Mouse (Mus musculus): Measurements from ENCODE around the gene Suds3.

Gene Suds3

DNA sequence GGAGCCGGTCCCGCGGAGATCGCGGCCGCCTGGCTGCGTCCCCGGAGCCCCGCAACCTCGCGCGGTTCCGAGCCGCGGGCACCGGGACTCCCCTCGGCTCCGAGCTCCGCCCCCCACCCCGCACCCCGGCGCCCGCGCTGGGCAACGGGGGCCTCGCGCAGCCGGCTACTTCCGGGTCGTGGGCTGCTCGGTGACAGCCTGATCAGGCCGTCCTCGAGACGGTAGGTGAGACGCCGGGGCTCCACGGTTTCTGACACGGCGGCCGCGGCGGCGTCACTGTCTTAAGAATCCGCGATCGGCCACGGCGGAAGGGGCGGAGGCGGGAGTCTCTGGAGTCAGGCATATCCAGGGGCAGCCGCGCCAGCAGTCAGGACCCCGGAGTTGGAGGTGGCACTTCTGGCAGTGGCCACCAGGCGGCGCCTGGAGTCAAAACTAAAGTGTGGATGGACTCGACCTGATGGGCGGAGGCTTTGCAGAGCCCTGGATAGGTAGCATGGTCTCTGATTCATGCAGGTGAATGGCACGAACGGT lies at the start of gene Suds3:
Suds3 (minus strand) TSS at position 278 of the 531 bp plus-strand sequence.
- in situ Hi-C loops (cut with MboI; ENCODE audit: low sequenced_read_pairs) = no loop called here

- in situ Hi-C loops (cut with MboI; ENCODE audit: low sequenced_read_pairs) = no loop called here
Observed at GRCm38 (mm10) chr5:117164923-117165322, 49.0 kb upstream of the Suds3 start.

GRCm38 (mm10) chr5:117164516-117164915 lies 48.6 kb upstream of the Suds3 start:
- in situ Hi-C loops (cut with MboI; ENCODE audit: low sequenced_read_pairs) = no loop called here

DNA sequence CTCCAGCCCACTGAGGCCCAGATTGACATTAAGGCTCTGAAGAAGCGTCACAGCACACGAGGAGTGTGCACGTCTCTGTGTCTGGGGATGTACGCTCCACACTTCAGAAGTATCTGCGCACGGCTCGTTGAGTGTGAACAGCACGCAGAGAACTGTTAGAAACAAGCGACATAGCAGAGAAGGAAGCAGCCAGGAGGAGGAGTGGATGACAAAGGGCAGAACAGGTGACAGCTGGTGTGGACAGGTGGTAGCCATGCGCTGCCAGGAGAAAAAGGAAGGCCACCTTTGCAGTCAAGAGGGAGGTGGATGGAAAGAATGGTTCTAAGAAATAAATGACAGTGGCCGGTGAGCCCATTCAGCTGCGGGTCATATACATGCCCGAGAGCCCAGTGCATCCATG lies 47.9 kb upstream of the Suds3 start:
- in situ Hi-C loops (cut with MboI; ENCODE audit: low sequenced_read_pairs) = no loop called here

DNA sequence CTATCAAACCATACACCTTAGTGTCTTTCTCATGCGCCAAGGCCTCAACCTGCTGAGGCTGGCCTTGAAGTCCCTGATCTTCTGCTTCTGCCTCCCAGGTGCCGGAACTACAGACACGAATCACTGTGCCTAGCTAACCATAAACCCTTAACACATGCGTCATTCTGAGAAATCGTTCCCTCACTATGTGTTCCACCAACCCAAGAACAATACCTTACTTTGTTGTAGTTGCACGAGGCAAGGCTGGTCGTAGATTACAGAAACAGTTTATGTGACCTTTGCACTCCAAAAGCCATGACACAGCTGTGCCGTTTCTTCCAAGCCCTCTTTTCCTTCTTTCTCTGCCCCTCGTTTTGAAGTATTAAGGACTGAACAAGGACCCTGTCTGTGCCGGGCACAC lies 44.6 kb upstream of the Suds3 start:
- in situ Hi-C loops (cut with MboI; ENCODE audit: low sequenced_read_pairs) = no loop called here

GRCm38 (mm10) chr5:117159805-117160291 lies 43.9 kb upstream of the Suds3 start:
- in situ Hi-C loops (cut with MboI; ENCODE audit: low sequenced_read_pairs) = no loop called here

DNA sequence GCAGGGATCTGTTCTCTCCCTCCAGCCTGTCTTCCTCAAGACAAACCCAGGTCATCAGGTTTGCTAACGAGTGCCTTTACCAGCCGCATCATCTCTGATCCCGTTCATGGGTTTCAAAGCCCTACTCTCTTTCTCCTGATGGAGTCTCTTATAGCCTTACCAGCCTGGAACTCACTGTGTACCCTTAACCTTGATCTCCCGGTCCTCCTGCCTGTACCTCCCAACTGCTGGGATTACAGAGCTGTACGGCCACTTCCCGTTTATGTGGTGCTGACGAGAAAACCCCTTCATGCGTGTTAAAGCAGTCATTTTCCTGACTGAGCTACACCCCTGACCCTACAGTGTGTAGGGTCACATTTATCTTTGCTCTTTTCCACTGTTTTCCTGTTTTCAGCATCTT lies 43.4 kb upstream of the Suds3 start:
- in situ Hi-C loops (cut with MboI; ENCODE audit: low sequenced_read_pairs) = no loop called here

DNA sequence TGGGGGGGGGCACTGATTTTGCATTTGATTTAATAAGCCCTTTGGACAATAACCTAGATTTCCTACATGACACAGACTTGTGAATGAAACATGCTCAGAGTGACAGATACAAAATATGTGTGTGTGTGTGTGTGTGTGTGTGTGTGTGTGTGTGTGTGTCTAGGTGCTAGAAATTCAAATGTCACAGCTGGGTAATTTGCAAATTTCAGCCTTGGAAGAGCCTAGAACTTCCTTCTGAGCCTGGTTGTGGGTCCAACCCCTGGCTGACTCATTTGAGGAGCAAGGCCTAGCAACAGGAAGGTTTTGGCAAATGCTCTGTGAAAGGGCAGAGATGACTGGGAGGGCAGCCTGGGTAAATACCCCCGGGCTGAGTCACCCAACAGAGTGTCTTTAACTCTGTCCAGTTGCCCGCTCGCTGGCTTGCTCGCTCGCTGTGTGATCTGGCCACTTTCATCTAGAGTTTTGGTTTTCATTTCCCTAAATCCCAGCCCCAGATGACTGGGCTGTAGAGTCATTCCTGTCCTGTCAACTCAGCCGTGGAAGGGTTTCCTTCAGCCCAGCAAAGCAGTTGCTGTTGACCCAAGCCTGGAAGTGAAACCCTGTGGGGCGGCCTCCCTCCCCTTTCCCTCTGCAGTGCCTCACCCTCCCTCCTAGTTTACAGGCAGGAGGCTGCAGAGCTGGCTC lies 42.6 kb upstream of the Suds3 start:
- in situ Hi-C loops (cut with MboI; ENCODE audit: low sequenced_read_pairs) = no loop called here

GRCm38 (mm10) chr5:117153527-117154091 lies 37.7 kb upstream of the Suds3 start:
- in situ Hi-C loops (cut with MboI; ENCODE audit: low sequenced_read_pairs) = no loop called here

DNA sequence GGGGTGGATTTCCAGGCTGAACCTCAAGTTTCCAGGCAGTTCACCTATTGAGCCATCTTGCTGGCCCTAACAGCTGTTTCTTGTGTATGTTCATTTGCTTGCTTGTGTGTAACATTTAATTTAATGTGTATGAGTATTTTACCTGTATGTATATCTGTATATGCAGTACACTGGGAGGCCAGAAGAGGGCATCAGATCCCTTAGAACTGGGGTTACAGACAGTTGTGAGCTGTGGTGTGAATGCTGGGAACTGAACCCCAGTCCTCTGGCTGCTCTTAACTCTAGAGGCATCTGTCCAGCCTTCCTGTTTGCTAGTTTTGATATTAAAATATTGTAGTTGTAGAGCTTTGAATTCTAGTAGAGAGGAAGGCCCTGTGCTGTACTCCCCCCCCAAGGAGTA lies 37.0 kb upstream of the Suds3 start:
- in situ Hi-C loops (cut with MboI; ENCODE audit: low sequenced_read_pairs) = no loop called here

DNA sequence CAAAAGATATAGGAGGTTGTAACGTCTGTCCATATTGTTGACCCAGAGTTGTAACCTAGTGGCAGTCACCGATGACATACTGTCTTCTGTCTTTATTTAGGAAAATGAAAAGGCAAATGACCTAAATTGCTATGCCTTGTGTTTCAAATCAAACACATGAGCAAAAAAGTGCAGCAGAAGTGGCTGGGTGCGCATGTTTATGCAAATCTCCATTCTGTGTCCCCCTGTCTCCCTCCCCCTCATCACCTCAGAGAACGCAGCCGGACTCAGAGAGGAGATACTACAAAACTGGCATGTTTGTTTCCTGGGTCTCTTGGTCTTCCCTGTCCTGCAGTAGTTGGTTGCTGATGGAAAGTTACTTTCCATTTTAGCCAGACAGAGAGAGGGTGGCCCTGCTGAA lies 34.2 kb upstream of the Suds3 start:
- in situ Hi-C loops (cut with MboI; ENCODE audit: low sequenced_read_pairs) = no loop called here

DNA sequence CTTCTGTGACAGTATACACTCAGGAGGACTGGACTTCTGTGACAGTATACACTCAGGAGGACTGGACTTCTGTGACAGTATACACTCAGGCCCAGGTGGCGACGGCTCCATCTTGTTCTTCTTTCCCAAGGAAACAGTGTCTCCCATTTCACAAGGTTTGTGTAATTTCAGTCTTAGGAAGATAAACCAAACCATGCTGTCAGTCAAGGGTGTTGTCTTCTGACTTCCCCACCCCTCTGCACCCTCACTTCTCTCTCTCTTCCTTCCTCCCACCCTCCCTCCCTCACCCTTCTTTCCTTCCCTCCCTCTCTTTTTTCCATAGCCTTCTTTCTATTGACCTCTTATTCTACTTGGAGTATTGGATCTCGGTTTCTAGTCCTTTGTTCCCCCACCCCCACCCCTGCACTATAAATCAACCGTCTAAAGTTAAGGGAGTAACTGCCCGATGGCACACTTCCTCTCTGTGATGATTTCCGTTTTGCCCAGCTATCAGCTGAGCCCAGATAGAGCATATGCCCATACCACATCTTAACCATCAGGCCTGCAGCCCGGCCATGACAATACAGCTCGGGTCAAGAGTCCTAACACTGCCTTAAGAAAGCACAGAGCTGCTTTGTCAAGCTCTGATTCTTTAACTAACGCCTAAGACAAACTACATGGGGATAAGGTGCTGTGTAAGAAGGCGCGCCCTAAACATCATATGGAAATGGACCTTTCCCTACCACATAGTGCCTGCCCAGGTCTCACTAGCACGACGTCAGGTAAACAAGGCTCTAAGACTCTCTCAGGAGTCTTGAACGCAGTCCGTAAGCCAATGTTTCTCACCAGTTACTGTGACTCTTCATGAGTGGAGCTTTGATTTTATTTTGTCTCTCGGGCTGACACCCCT lies 33.4 kb upstream of the Suds3 start:
- in situ Hi-C loops (cut with MboI; ENCODE audit: low sequenced_read_pairs) = no loop called here

GRCm38 (mm10) chr5:117147187-117148095 lies 31.5 kb upstream of the Suds3 start:
- in situ Hi-C loops (cut with MboI; ENCODE audit: low sequenced_read_pairs) = no loop called here

- in situ Hi-C loops (cut with MboI; ENCODE audit: low sequenced_read_pairs) = no loop called here
Observed at GRCm38 (mm10) chr5:117146165-117146564, 30.3 kb upstream of the Suds3 start.

DNA sequence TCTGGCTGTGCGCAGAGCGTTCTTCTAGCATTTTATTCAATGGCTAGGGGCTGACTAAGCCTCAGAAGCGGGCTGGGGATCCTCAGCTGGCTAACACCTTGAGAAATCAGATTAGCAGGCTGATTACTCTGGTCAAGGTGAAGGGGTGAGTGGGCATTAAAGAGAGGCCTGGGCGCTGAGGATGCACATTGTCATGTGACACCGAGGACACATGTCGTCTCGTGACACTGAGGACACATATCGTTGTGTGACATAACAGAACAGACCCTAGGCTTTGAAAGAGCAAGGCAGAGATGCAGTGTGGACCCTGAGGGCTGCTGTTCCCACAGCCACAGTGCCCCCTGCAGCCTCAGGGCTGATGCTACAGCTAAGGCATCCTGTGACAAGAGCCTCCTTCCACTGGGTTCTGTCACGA lies 27.8 kb upstream of the Suds3 start:
- in situ Hi-C loops (cut with MboI; ENCODE audit: low sequenced_read_pairs) = no loop called here

- in situ Hi-C loops (cut with MboI; ENCODE audit: low sequenced_read_pairs) = no loop called here
Observed at GRCm38 (mm10) chr5:117140374-117140773, 24.5 kb upstream of the Suds3 start.

GRCm38 (mm10) chr5:117139822-117140221 lies 23.9 kb upstream of the Suds3 start:
- in situ Hi-C loops (cut with MboI; ENCODE audit: low sequenced_read_pairs) = no loop called here

- in situ Hi-C loops (cut with MboI; ENCODE audit: low sequenced_read_pairs) = no loop called here
Observed at GRCm38 (mm10) chr5:117138295-117138988, 22.5 kb upstream of the Suds3 start.

DNA sequence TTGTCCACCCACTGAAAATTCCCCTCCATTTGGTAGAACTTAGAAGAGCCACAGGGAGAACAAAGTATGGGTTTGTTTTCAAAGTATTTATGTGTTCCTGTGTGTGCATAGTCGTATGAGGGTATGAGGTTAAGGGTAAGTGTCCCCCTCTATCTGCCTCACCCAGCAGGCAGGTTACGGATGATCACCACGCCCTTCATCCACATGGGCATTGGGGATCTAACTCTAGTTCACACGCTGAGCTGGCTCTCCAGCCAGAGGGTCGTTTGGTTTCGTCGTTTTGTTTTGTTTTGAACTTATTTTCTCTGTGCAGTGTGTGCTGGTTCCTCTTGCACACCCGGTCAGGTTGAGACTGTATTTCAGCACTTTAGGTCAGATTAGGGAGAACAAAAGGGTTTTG lies 21.7 kb upstream of the Suds3 start:
- in situ Hi-C loops (cut with MboI; ENCODE audit: low sequenced_read_pairs) = no loop called here

DNA sequence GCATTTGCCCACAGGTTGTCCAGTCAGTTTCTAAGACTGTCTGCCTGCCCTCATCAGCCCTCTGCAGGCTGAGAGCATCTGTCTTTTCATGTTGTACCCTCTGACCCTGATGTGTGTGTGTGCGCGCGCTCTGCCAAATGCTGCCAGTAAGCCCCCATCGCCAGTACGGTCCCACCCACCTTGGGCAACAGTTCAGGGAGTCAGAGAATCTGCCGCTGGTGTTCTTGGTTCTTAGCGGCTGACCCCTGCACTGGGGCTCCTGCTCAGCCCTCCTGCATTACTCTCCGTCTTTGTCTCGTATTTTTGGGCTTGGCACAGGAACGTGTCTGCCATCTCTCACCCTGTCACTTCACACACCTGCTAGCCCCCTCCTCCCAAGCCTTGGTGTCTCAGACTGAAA lies 21.1 kb upstream of the Suds3 start:
- in situ Hi-C loops (cut with MboI; ENCODE audit: low sequenced_read_pairs) = no loop called here

Measured in CH12F3 (cell line).